Mouse (Mus musculus): ENCODE results near the gene Lig1.
"Not testable (repeated sequence)": the region's sequence is repeated elsewhere in the genome, so short reads cannot be mapped to it uniquely, and the experiment has no call there.

Lig1 gene

GRCm38 (mm10) chr7:13277081-13277480, at the start of gene Lig1:
TSS of gene Lig1 (plus strand) at chr7:13277283.
- peak; percentile 5 to 6 for DNase-seq

GRCm38 (mm10) chr7:13260746-13261700, 16.1 kb upstream of the Lig1 start:
- DNase-seq, result no peak

- DNase-seq, result no peak
Observed at GRCm38 (mm10) chr7:13263851-13264250, 13.2 kb upstream of the Lig1 start.

GRCm38 (mm10) chr7:13264396-13264795, 12.7 kb upstream of the Lig1 start:
- DNase-seq, result no peak

DNA sequence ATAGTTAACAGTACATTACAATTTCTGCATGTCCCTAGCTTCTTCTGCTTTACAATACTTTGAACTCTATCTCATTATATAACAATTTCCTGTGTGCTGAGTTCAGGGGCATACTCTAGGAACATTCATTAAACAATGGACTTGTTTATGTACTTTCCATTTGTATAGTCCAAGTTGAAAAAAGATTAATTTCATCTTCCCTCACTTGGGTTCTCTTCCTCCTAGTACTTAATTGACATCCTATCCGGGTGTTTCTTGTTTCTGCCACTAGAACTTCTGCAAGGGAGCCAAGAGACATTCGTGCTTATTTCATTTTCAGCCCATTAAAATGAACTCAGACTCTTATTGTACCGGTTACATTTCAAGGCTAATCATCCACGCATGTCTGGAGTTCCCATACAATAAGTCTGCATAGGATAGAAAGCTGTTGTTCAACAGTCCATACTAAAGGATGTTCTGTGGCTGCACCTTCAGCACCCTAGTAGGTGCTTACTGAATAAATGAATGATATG, 8.3 kb upstream of the Lig1 start:
- no peak for DNase-seq

DNA sequence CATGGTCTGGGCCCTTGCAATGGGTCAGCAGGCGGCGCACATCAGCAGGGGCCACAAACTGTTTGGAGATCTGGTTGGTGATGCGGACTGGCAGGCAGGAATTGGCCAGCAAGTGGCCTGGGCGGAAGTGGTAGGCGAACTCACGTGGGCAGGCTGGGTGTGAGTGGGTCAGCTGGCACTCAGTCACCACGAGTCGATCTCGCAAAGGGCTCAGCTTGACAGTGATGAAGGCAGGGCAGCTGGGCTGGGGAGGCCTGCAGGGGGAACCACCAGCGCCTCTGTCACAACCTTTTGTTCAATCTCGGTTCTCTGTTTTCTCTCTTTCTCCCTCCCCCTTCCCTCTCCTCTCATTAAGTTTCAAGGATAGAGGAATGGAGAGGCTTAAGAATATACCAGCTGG, 7.7 kb upstream of the Lig1 start:
- no peak for DNase-seq

- DNase-seq, result no peak
Observed at GRCm38 (mm10) chr7:13271704-13272103, 5.4 kb upstream of the Lig1 start.

DNA sequence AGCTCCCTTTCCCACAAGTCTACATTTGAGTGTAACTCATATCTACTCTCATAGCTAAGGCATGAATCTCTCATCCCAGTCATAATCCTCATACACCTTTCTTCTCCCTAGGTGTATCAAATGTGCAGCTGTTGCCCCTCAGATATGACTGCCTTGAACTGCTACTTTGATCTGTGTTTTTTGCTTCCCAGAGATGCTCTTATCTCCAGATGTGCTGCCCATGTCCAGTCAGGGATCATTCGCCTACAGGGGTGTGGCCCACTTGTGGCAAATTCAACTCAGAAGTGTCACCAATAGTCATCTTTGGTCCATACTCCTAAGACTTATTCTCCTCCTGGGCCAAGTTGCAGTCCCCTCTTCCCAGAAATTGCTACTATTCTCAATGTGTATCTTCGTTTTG, 750 bp downstream of the Lig1 start:
- no peak for DNase-seq

- peak; percentile 90 to 91 for DNase-seq
Observed at GRCm38 (mm10) chr7:13278308-13278891, 1.3 kb downstream of the Lig1 start, which contains the start of gene Zswim9. TSS of gene Zswim9 (minus strand) at chr7:13278721.

DNA sequence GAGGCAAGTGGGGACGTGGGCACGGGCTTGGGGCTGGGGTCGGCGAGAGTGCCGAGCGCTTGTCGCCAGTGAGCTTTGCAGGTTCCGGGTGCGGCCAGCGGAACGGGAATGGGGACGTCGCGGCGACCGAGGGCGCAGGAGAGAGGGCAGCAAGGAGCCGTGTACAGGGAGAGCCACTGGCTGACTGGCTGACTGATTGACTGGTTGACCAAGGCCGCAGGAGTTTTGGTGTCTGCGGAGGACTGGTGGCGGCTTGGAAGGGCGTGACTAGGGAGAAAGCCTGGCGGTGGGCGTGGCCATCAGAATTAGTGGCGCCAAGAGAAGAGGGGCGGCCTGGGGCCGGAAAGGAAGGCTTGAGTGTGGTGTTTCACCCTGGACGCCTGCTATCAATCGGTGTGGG, 1.9 kb downstream of the Lig1 start:
- not testable (repeated sequence) for DNase-seq

- DNase-seq, result no peak
Observed at GRCm38 (mm10) chr7:13288621-13289020, 11.5 kb downstream of the Lig1 start.

DNA sequence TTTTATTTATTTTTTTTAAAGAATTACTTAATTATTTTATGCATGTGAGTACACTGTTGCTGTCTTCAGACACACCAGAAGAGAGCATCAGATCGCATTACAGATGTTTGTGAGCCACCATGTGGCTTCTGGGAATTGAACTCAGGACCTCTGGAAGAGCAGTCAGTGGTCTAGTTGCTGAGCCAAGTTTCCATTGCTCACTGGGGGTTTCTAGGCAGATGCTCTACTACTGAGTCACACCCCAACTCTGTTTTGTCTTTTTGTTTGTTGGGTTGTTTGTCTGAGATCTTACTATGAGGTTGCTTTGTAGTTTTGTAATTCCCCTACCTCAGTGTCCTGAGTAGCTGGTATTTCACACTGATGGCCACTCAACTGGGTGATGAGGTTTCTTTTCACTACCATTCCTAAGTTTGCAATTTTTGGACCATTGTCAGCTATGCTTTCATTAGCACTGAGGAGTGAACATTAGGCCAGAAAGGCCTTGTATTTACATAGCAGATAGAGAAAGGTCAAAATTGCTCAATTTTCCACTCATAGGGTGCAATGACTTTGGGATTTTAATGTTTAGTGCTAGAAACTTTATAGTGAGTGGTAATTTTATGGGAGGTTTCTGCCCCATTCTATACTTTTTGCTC, 13.1 kb downstream of the Lig1 start:
- DNase-seq, result no peak

DNA sequence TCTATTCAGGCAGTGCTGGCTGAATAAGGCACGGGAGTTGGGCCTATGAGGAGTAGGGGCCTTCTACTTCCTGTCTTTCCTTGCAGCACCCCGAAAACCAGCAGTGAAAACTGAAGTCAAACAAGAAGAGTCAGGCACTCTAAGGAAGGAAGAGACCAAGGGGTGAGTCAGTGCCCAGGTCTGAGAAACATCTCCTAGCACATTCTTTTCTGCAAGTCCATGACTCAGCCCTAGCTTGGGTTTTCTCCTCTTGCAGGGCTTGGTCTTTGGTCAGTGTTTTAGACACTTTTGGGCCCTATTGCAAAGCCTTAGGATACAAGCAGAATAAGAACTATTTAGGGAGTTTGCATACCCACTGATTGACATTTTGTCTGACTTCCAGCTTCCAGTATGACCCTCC, 14.3 kb downstream of the Lig1 start:
- DNase-seq, result no peak

DNA sequence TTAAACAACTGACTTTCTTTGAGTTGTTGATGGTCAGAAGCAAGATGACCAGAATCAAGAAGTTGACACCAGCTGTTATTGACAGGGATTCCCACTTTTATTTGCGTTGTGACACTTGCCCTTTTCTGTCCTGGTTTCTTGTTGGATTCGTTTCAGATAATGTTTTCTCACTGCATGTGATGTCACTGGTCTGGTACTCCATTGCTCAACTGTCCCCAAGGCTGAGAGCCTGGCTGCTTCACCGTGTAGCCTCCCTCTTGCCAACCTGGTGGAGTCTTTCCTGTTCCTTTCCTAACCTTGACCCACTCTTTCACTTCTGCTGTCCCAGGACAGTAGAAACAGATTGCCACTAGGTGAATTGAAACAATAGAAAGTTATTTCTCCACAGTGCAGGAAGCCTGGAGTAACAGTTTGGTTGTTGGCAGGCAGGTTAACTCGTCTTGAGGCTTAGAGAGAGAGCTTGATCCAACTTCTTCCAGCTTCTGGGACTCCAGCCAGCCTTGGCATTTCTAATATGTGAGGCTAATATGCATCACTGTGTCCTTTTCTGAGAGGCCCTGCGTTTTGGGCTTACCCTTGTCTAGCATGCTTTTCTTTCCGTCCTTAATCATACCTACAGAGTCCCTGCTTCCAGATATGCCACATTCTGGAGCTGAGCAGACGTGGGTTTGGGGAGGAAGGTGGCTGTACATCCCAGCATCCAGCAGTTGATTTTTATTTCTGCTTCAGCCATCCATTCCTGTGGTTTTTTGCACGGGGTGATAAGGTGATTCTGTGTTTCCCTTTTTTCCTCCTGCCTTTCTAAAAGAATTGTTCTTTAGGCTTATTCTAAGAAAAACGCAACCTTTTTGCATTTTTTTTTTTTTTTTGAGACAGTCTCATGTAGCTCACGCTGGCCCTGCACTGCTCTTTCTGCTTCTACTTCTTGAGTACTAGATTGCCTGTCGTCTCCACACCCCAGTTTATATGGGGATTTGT, 17.1 kb downstream of the Lig1 start:
- DNase-seq, result no peak

DNA sequence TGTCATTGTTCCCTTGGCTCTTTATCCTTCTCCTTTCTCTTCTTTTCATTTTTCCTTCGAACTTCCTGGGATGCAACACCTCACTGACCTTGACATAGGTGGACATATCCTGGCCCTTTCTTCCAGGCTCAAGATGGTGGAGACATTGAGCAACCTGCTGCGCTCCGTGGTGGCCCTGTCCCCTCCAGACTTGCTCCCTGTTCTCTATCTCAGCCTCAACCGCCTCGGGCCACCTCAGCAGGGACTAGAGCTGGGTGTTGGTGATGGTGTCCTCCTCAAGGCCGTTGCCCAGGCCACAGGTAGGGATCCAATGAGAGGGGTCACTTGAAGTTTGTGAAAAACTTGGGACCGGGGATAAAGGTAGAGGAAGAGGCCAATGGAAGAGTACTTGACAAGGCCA, 18.2 kb downstream of the Lig1 start:
- no peak for DNase-seq

GRCm38 (mm10) chr7:13297636-13298035, 20.6 kb downstream of the Lig1 start:
- no peak for DNase-seq

GRCm38 (mm10) chr7:13298821-13299220, 21.7 kb downstream of the Lig1 start:
- no peak for DNase-seq

GRCm38 (mm10) chr7:13301643-13302042, 24.6 kb downstream of the Lig1 start:
- DNase-seq, result no peak

GRCm38 (mm10) chr7:13302780-13303179, 25.7 kb downstream of the Lig1 start:
- DNase-seq, result no peak

- no peak for DNase-seq
Observed at GRCm38 (mm10) chr7:13303372-13303771, 26.3 kb downstream of the Lig1 start.

DNA sequence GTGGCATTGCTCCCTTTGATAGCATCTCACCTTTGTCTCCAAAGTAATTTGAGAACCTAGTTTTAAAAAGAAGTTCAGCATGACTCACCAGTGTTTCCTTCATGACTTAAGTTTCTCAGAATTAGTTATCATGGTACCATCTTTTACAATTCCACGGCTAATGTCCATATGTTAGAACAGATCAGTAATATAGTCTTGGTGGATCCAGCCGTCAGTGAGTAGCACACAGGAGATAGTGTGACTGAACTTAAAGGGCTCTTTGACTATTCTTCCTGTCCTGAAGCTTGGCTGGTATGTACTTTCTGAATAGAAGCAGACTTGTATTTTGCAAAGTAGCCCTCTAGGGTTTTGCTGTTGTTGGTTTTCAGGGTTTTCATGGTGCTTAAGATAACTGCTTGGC, 32.3 kb downstream of the Lig1 start:
- no peak for DNase-seq

DNA sequence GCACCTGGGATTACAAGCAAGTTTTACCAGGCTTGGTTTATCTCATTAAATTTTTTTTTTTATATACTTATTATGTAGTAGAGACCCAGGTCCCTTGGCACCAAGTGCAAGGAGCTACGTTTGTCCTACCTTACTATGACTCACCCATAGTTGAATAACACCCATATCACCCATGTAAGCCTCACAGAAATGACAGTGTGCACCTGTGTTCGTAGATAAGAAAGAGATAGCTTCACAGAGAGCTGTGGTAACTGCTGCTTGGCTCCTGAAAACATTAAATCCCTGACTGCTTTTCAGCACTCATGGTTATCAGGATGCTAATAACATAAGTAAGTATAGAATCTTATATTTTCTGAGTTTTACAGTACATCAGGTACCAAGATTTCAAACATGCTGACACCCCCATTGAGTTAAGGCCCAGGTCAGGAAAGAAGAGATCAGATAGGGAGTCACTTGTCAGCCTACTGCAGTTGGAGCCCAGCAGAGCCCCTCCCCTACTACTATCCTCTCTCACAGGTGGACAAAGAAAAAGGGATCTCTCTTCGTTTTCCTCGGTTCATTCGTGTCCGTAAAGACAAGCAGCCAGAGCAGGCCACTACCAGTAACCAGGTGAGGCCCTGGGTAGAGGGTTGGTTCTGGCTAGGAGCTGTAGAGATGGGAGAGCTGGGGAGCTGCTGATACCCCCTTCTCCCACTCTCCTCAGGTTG, 33.6 kb downstream of the Lig1 start:
- no peak for DNase-seq

Data from cerebellum, postnatal 36 days (tissue).